8 mouse cellular contexts compared by ENCODE assay signal in genomic region chr3:98383024-98383790, GRCm38 (mm10). TPM values are rescaled to one million over a fixed set of nuclear protein-coding genes. Genes with fewer than 3 reads are reported as not detected.
DNase-seq lines count a peak whose midpoint lies in the region; ATAC-seq and TF ChIP-seq lines count a peak whose summit lies in the region.

No protein-coding gene starts in this region.

- peaks cover 47% of the 10 kb centered on the region for H3K4me1 ChIP-seq in heart, embryonic 13.5 days
- peaks cover 29% of the 10 kb centered on the region for H3K4me1 ChIP-seq in embryonic facial prominence, embryonic 13.5 days
- peaks cover 5% of the 10 kb centered on the region; the same call in 1 of the 2 replicates for H3K4me1 ChIP-seq in limb, embryonic 11.5 days (ENCODE audit: control insufficient read depth, insufficient read depth, low read length)
- 0 out of 2 replicates have a peak, but pooled peaks cover 4% of the 10 kb centered on the region for H3K4me1 ChIP-seq in small intestine, adult 2 months (ENCODE audit: control insufficient read depth, insufficient read depth, insufficient read length, low read length)

- H3K27me3 ChIP-seq in heart, embryonic 13.5 days (replicated peaks) = no peaks in the 10 kb centered on the region
- no peaks in the 10 kb centered on the region for H3K27me3 ChIP-seq in Patski
- no peaks in the 10 kb centered on the region for H3K27me3 ChIP-seq in embryonic facial prominence, embryonic 13.5 days
- no peaks in the 10 kb centered on the region for H3K27me3 ChIP-seq in limb, embryonic 11.5 days (ENCODE audit: control insufficient read depth, insufficient read depth, low read length)
- peaks cover 5% of the 10 kb centered on the region; the same call in 1 of the 2 replicates for H3K27me3 ChIP-seq in small intestine, adult 2 months (ENCODE audit: control insufficient read depth, insufficient read depth, low read length)

- POLR2A ChIA-PET in Patski (lab: Charles Lee) = interaction anchor here (0.6 to 3.9 kb wide), 10 partner anchors 11 to 1645 kb away, joined by 3 to 26 read pairs (median 4); no protein-coding TSS in a partner anchor

- H3K9me3 ChIP-seq in heart, embryonic 13.5 days = no peaks in the 10 kb centered on the region
- H3K9me3 ChIP-seq in embryonic facial prominence, embryonic 13.5 days = no peaks in the 10 kb centered on the region
- no peaks in the 10 kb centered on the region for H3K9me3 ChIP-seq in limb, embryonic 11.5 days (ENCODE audit: control insufficient read depth, low read length)

- peak overlapping the region; percentile 82 for H3K27ac ChIP-seq in heart, embryonic 13.5 days (replicated peaks)
- no peak overlapping the region for H3K27ac ChIP-seq in embryonic facial prominence, embryonic 13.5 days
- H3K27ac ChIP-seq in limb, embryonic 11.5 days (replicated peaks; ENCODE audit: low read depth, low read length) = no peak overlapping the region
- H3K27ac ChIP-seq in small intestine, adult 2 months (ENCODE audit: insufficient read depth, low read depth, low read length) = no peak overlapping the region

- no peak for TF ChIP-seq POLR2A in small intestine, adult 2 months (IDR thresholded peaks at IDR 0.05; ENCODE audit: low read depth, low read length)

- peak overlapping the region; percentile 89 for H3K9ac ChIP-seq in heart, embryonic 13.5 days
- H3K9ac ChIP-seq in embryonic facial prominence, embryonic 13.5 days = peak overlapping the region; percentile 88
- peak overlapping the region; percentile 94 for H3K9ac ChIP-seq in limb, embryonic 11.5 days (ENCODE audit: low read length)

- H3K36me3 ChIP-seq in heart, embryonic 13.5 days = no peaks in the 10 kb centered on the region
- H3K36me3 ChIP-seq in embryonic facial prominence, embryonic 13.5 days = no peaks in the 10 kb centered on the region
- H3K36me3 ChIP-seq in limb, embryonic 11.5 days (ENCODE audit: control insufficient read depth, insufficient read depth, low read length) = no peaks in the 10 kb centered on the region
- H3K36me3 ChIP-seq in small intestine, adult 2 months (ENCODE audit: control insufficient read depth, insufficient read depth, low read length) = no peaks in the 10 kb centered on the region

- no peak for DNase-seq in heart, postnatal 25 days (ENCODE audit: low spot score)
- no peak for DNase-seq in Patski (ENCODE audit: low read depth, low spot score)
- no peak for DNase-seq in limb, embryonic 11.5 days (ENCODE audit: low spot score)
- DNase-seq in thymus, postnatal 0 days (ENCODE audit: low spot score) = no peak
- no peak for DNase-seq in urinary bladder, postnatal 14 days (ENCODE audit: low spot score)

- 11% methylated on average over 21 of the region's 21 CpGs for WGBS in heart, embryonic 13.5 days
- WGBS in embryonic facial prominence, embryonic 13.5 days = 8% methylated on average over 21 of the region's 21 CpGs
- 10% methylated on average over 21 of the region's 21 CpGs for WGBS in limb, embryonic 11.5 days
- WGBS in small intestine, adult 2 months = 11% methylated on average over 21 of the region's 21 CpGs

- intact Hi-C loops in heart, postnatal 25 days (cut with DNase I) = loop anchor here (5.0 kb wide), 1 partner anchor 34 kb away; no protein-coding TSS in a partner anchor

- no peak for TF ChIP-seq CTCF in Patski (IDR thresholded peaks at IDR 0.05)
- no peak for TF ChIP-seq CTCF in small intestine, adult 2 months (IDR thresholded peaks at IDR 0.05; ENCODE audit: extremely low read depth, insufficient read length, insufficient replicate concordance, low read depth, low read length)

- peak overlapping the region; percentile 81 for H3K4me3 ChIP-seq in heart, embryonic 13.5 days
- H3K4me3 ChIP-seq in embryonic facial prominence, embryonic 13.5 days = peak overlapping the region; percentile 88
- H3K4me3 ChIP-seq in limb, embryonic 11.5 days (ENCODE audit: low read depth, low read length) = peak overlapping the region; percentile 83
- peak overlapping the region; percentile 83 for H3K4me3 ChIP-seq in small intestine, adult 2 months (ENCODE audit: low read depth, low read length)

- in situ Hi-C loops in Patski (cut with MboI; ENCODE audit: low pct_unique_long_range_greater_than_20kb) = loop anchor here (5.0 kb wide), 1 partner anchor 34 kb away; no protein-coding TSS in a partner anchor

- no peak for ATAC-seq in heart, embryonic 13.5 days (ENCODE audit: extremely low read depth, insufficient number of reproducible peaks, low FRiP score, low TSS enrichment)
- peak; percentile 4 for ATAC-seq in Patski
- ATAC-seq in embryonic facial prominence, embryonic 13.5 days (ENCODE audit: insufficient number of reproducible peaks, insufficient read depth, low FRiP score, low TSS enrichment, low read depth) = no peak
- no peak for ATAC-seq in limb, embryonic 11.5 days (ENCODE audit: insufficient number of reproducible peaks, low FRiP score, low TSS enrichment, low read depth)

- peak overlapping the region; percentile 98 for H3K4me2 ChIP-seq in heart, embryonic 13.5 days
- peak overlapping the region; percentile 95 for H3K4me2 ChIP-seq in embryonic facial prominence, embryonic 13.5 days
- H3K4me2 ChIP-seq in limb, embryonic 11.5 days (ENCODE audit: low read depth, severe bottlenecking) = peak overlapping the region; percentile 95

- CTCF ChIA-PET in Patski (lab: Charles Lee) = interaction anchor here (0.6 to 3.6 kb wide), 11 partner anchors 9 to 157 kb away, joined by 3 to 11 read pairs (median 4); no protein-coding TSS in a partner anchor

RNA-seq across cellular contexts. Expression of gene Zfp697, which starts 0.9 kb away (rescaled TPM):
- 7.3 and 8.3 TPM in 2 replicates for polyA plus RNA-seq in heart, embryonic 13.5 days (2015; fragmentation: Nextera tagmentation; extraction: Ambion mirVana)
- total RNA-seq in heart, postnatal 25 days (2021) = 1 to 10 TPM; 5.6 to 6.8 TPM
- 21.4 TPM for polyA plus RNA-seq in Patski (2021)
- polyA plus RNA-seq in embryonic facial prominence, embryonic 13.5 days (2015; fragmentation: Nextera tagmentation; extraction: Ambion mirVana) = 7.2 and 8.2 TPM in 2 replicates
- polyA plus RNA-seq in limb, embryonic 11.5 days (2014; fragmentation: Nextera tagmentation; extraction: Ambion mirVana) = 10.4 and 11.0 TPM in 2 replicates
- 0.71 and 0.89 TPM in 2 replicates for polyA plus RNA-seq in small intestine, adult 2 months (2012; rRNA removed)
- polyA plus RNA-seq in thymus, postnatal 0 days (2015; fragmentation: Nextera tagmentation; extraction: Ambion mirVana) = 1.3 and 1.4 TPM in 2 replicates

RNA-seq across cellular contexts. Expression of gene Phgdh, which starts 43.4 kb away (rescaled TPM):
- 102 and 110 TPM in 2 replicates for polyA plus RNA-seq in heart, embryonic 13.5 days (2015; fragmentation: Nextera tagmentation; extraction: Ambion mirVana)
- 1 to 10 TPM; 2.2 to 3.1 TPM for total RNA-seq in heart, postnatal 25 days (2021)
- 487 TPM for polyA plus RNA-seq in Patski (2021)
- 229 and 256 TPM in 2 replicates for polyA plus RNA-seq in embryonic facial prominence, embryonic 13.5 days (2015; fragmentation: Nextera tagmentation; extraction: Ambion mirVana)
- polyA plus RNA-seq in limb, embryonic 11.5 days (2014; fragmentation: Nextera tagmentation; extraction: Ambion mirVana) = 318 and 329 TPM in 2 replicates
- polyA plus RNA-seq in small intestine, adult 2 months (2012; rRNA removed) = 18.4 and 35.8 TPM in 2 replicates
- polyA plus RNA-seq in thymus, postnatal 0 days (2015; fragmentation: Nextera tagmentation; extraction: Ambion mirVana) = 328 and 352 TPM in 2 replicates
